Mouse (Mus musculus): ENCODE results near the gene Fam178b. TPM values are rescaled to one million over a fixed set of nuclear protein-coding genes. Genes with fewer than 3 reads are reported as not detected.

Gene Fam178b
- polyA plus RNA-seq, 1 experiment, result 9.8 TPM

- no peak overlapping the region for H3K9ac ChIP-seq (ENCODE audit: low read depth, poor library complexity, severe bottlenecking)
- H3K9me3 ChIP-seq (replicated peaks; ENCODE audit: control insufficient read depth, insufficient read depth, low read length, poor library complexity, severe bottlenecking), result no peaks in the 10 kb centered on the region
- no peaks in the 10 kb centered on the region for H3K27me3 ChIP-seq (ENCODE audit: control insufficient read depth, insufficient read depth, low read length, poor library complexity, severe bottlenecking)
- no peak for TF ChIP-seq EP300 (IDR thresholded peaks at IDR 0.05; ENCODE audit: insufficient read depth, low read depth, low read length)
- no peak for TF ChIP-seq POLR2A (IDR thresholded peaks at IDR 0.05; ENCODE audit: insufficient read depth, low read length)
- TF ChIP-seq CTCF (IDR thresholded peaks at IDR 0.05; ENCODE audit: low read depth, low read length), result no peak
- no peaks in the 10 kb centered on the region for H3K4me1 ChIP-seq (ENCODE audit: control insufficient read depth, insufficient read depth, low read length)
- H3K36me3 ChIP-seq (ENCODE audit: control insufficient read depth, insufficient read depth, low read length, poor library complexity, severe bottlenecking), result no peaks in the 10 kb centered on the region
- no peak overlapping the region for H3K4me3 ChIP-seq (ENCODE audit: low read depth, low read length)
- H3K27ac ChIP-seq (ENCODE audit: insufficient read depth, low read length), result no peak overlapping the region
These were observed 146.6 kb downstream of the Fam178b start for GRCm38 (mm10) chr1:36536397-36536728.

- Histone ChIP-seq H3K27ac (ENCODE audit: insufficient read depth, low read length) (no peak overlapping the region), H3K27me3 (ENCODE audit: control insufficient read depth, insufficient read depth, low read length, poor library complexity, severe bottlenecking) (no peaks in the 10 kb centered on the region), H3K4me3 (ENCODE audit: low read depth, low read length) (no peak overlapping the region), H3K4me1 (ENCODE audit: control insufficient read depth, insufficient read depth, low read length) (no peaks in the 10 kb centered on the region), H3K36me3 (ENCODE audit: control insufficient read depth, insufficient read depth, low read length, poor library complexity, severe bottlenecking) (no peaks in the 10 kb centered on the region), H3K9me3 (replicated peaks; ENCODE audit: control insufficient read depth, insufficient read depth, low read length, poor library complexity, severe bottlenecking) (no peaks in the 10 kb centered on the region), H3K9ac (ENCODE audit: low read depth, poor library complexity, severe bottlenecking) (no peak overlapping the region)
- TF ChIP-seq EP300 (IDR thresholded peaks at IDR 0.05; ENCODE audit: insufficient read depth, low read depth, low read length) (no peak), CTCF (IDR thresholded peaks at IDR 0.05; ENCODE audit: low read depth, low read length) (no peak), POLR2A (IDR thresholded peaks at IDR 0.05; ENCODE audit: insufficient read depth, low read length) (no peak)
These were observed 147.2 kb downstream of the Fam178b start for GRCm38 (mm10) chr1:36535477-36536396.

GRCm38 (mm10) chr1:36534595-36535058 lies 148.4 kb downstream of the Fam178b start:
- Histone ChIP-seq H3K27ac (ENCODE audit: insufficient read depth, low read length) (no peak overlapping the region), H3K4me3 (ENCODE audit: low read depth, low read length) (no peak overlapping the region), H3K9ac (ENCODE audit: low read depth, poor library complexity, severe bottlenecking) (no peak overlapping the region), H3K36me3 (ENCODE audit: control insufficient read depth, insufficient read depth, low read length, poor library complexity, severe bottlenecking) (no peaks in the 10 kb centered on the region), H3K4me1 (ENCODE audit: control insufficient read depth, insufficient read depth, low read length) (no peaks in the 10 kb centered on the region), H3K27me3 (ENCODE audit: control insufficient read depth, insufficient read depth, low read length, poor library complexity, severe bottlenecking) (no peaks in the 10 kb centered on the region), H3K9me3 (replicated peaks; ENCODE audit: control insufficient read depth, insufficient read depth, low read length, poor library complexity, severe bottlenecking) (no peaks in the 10 kb centered on the region)
- TF ChIP-seq CTCF (IDR thresholded peaks at IDR 0.05; ENCODE audit: low read depth, low read length) (no peak), POLR2A (IDR thresholded peaks at IDR 0.05; ENCODE audit: insufficient read depth, low read length) (no peak), EP300 (IDR thresholded peaks at IDR 0.05; ENCODE audit: insufficient read depth, low read depth, low read length) (no peak)

- Histone ChIP-seq H3K36me3 (ENCODE audit: control insufficient read depth, insufficient read depth, low read length, poor library complexity, severe bottlenecking) (no peaks in the 10 kb centered on the region), H3K27me3 (ENCODE audit: control insufficient read depth, insufficient read depth, low read length, poor library complexity, severe bottlenecking) (no peaks in the 10 kb centered on the region), H3K27ac (ENCODE audit: insufficient read depth, low read length) (no peak overlapping the region)
These were observed 149.4 kb downstream of the Fam178b start for GRCm38 (mm10) chr1:36533546-36533945.

GRCm38 (mm10) chr1:36531461-36531860 lies 151.5 kb downstream of the Fam178b start:
- H3K27ac ChIP-seq (ENCODE audit: insufficient read depth, low read length), result no peak overlapping the region
- peak overlapping the region; percentile 12 for H3K4me3 ChIP-seq (ENCODE audit: low read depth, low read length)
- H3K4me1 ChIP-seq (ENCODE audit: control insufficient read depth, insufficient read depth, low read length), result no peaks in the 10 kb centered on the region
- H3K36me3 ChIP-seq (ENCODE audit: control insufficient read depth, insufficient read depth, low read length, poor library complexity, severe bottlenecking), result no peaks in the 10 kb centered on the region
- no peak for TF ChIP-seq EP300 (IDR thresholded peaks at IDR 0.05; ENCODE audit: insufficient read depth, low read depth, low read length)
- TF ChIP-seq POLR2A (IDR thresholded peaks at IDR 0.05; ENCODE audit: insufficient read depth, low read length), result no peak
- TF ChIP-seq CTCF (IDR thresholded peaks at IDR 0.05; ENCODE audit: low read depth, low read length), result no peak
- H3K9me3 ChIP-seq (replicated peaks; ENCODE audit: control insufficient read depth, insufficient read depth, low read length, poor library complexity, severe bottlenecking), result no peaks in the 10 kb centered on the region
- no peak overlapping the region for H3K9ac ChIP-seq (ENCODE audit: low read depth, poor library complexity, severe bottlenecking)
- no peaks in the 10 kb centered on the region for H3K27me3 ChIP-seq (ENCODE audit: control insufficient read depth, insufficient read depth, low read length, poor library complexity, severe bottlenecking)

More at GRCm38 (mm10) chr1:36533546-36533945, 149.4 kb downstream of the Fam178b start:
- Histone ChIP-seq H3K9ac (ENCODE audit: low read depth, poor library complexity, severe bottlenecking) (no peak overlapping the region), H3K4me1 (ENCODE audit: control insufficient read depth, insufficient read depth, low read length) (no peaks in the 10 kb centered on the region), H3K9me3 (replicated peaks; ENCODE audit: control insufficient read depth, insufficient read depth, low read length, poor library complexity, severe bottlenecking) (no peaks in the 10 kb centered on the region), H3K4me3 (ENCODE audit: low read depth, low read length) (no peak overlapping the region)
- no peak for TF ChIP-seq POLR2A (IDR thresholded peaks at IDR 0.05; ENCODE audit: insufficient read depth, low read length)
- TF ChIP-seq EP300 (IDR thresholded peaks at IDR 0.05; ENCODE audit: insufficient read depth, low read depth, low read length), result no peak
- TF ChIP-seq CTCF (IDR thresholded peaks at IDR 0.05; ENCODE audit: low read depth, low read length), result no peak

GRCm38 (mm10) chr1:36530962-36531361 lies 152.0 kb downstream of the Fam178b start:
- Histone ChIP-seq H3K27ac (ENCODE audit: insufficient read depth, low read length) (no peak overlapping the region), H3K4me3 (ENCODE audit: low read depth, low read length) (no peak overlapping the region)
- TF ChIP-seq POLR2A (IDR thresholded peaks at IDR 0.05; ENCODE audit: insufficient read depth, low read length), result no peak
- TF ChIP-seq CTCF (IDR thresholded peaks at IDR 0.05; ENCODE audit: low read depth, low read length), result no peak
- no peak for TF ChIP-seq EP300 (IDR thresholded peaks at IDR 0.05; ENCODE audit: insufficient read depth, low read depth, low read length)

More at GRCm38 (mm10) chr1:36530962-36531361, 152.0 kb downstream of the Fam178b start:
- Histone ChIP-seq H3K9ac (ENCODE audit: low read depth, poor library complexity, severe bottlenecking) (no peak overlapping the region), H3K27me3 (ENCODE audit: control insufficient read depth, insufficient read depth, low read length, poor library complexity, severe bottlenecking) (no peaks in the 10 kb centered on the region), H3K9me3 (replicated peaks; ENCODE audit: control insufficient read depth, insufficient read depth, low read length, poor library complexity, severe bottlenecking) (no peaks in the 10 kb centered on the region), H3K4me1 (ENCODE audit: control insufficient read depth, insufficient read depth, low read length) (no peaks in the 10 kb centered on the region), H3K36me3 (ENCODE audit: control insufficient read depth, insufficient read depth, low read length, poor library complexity, severe bottlenecking) (no peaks in the 10 kb centered on the region)
